Mouse (Mus musculus): ENCODE measurements at regions not wholly inside any gene's neighbourhood (a gene's known extent, or its start where the extent isn't known, plus 50 kb on each side); places are given as distances from the start of the nearest gene placed in this dataset.
"Not testable (repeated sequence)": the region's sequence is repeated elsewhere in the genome, so short reads cannot be mapped to it uniquely, and the experiment has no call there.

GRCm38 (mm10) chr10:7390239-7391091, 83.0 kb downstream of the Ulbp1 start:
- peak; percentile 12 for DNase-seq

- not testable (repeated sequence) for DNase-seq
Measured at GRCm38 (mm10) chr10:7358791-7359190, 114.6 kb downstream of the Ulbp1 start.

- not testable (repeated sequence) for DNase-seq
Measured at GRCm38 (mm10) chr10:7344290-7344689, 129.1 kb downstream of the Ulbp1 start.

- DNase-seq: not testable (repeated sequence)
Measured at GRCm38 (mm10) chr10:7343736-7344135, 129.7 kb downstream of the Ulbp1 start.

- peak; percentile 81 for DNase-seq
Measured at GRCm38 (mm10) chr10:7333077-7333747, 121.2 kb upstream of the Cnksr3 start.

GRCm38 (mm10) chr10:7328262-7328661, 116.2 kb upstream of the Cnksr3 start:
- DNase-seq: no peak

GRCm38 (mm10) chr10:7327046-7327445, 115.0 kb upstream of the Cnksr3 start:
- DNase-seq: peak; percentile 88

GRCm38 (mm10) chr10:7325074-7325473, 113.0 kb upstream of the Cnksr3 start:
- no peak for DNase-seq

GRCm38 (mm10) chr10:7323258-7323657, 111.2 kb upstream of the Cnksr3 start:
- peak; percentile 86 for DNase-seq

GRCm38 (mm10) chr10:7309927-7310326, 97.9 kb upstream of the Cnksr3 start:
- peak; percentile 77 for DNase-seq

GRCm38 (mm10) chr10:7305881-7306280, 93.8 kb upstream of the Cnksr3 start:
- not testable (repeated sequence) for DNase-seq

- no peak for DNase-seq
Measured at GRCm38 (mm10) chr10:7298377-7298776, 86.3 kb upstream of the Cnksr3 start.

- DNase-seq: no peak
Measured at GRCm38 (mm10) chr10:7295921-7296320, 83.9 kb upstream of the Cnksr3 start.

- DNase-seq: no peak
Measured at GRCm38 (mm10) chr10:7293203-7293602, 81.2 kb upstream of the Cnksr3 start.

GRCm38 (mm10) chr10:7289773-7290411, 77.9 kb upstream of the Cnksr3 start:
- no peak for DNase-seq

- DNase-seq: peak; percentile 71
Measured at GRCm38 (mm10) chr10:7285112-7285905, 73.3 kb upstream of the Cnksr3 start.

- no peak for DNase-seq
Measured at GRCm38 (mm10) chr10:7280429-7280828, 68.4 kb upstream of the Cnksr3 start.

GRCm38 (mm10) chr10:7278820-7279219, 66.8 kb upstream of the Cnksr3 start:
- DNase-seq: no peak

- DNase-seq: no peak
Measured at GRCm38 (mm10) chr10:7275357-7275756, 63.3 kb upstream of the Cnksr3 start.

GRCm38 (mm10) chr10:7274422-7274821, 62.4 kb upstream of the Cnksr3 start:
- no peak for DNase-seq

- no peak for DNase-seq
Measured at GRCm38 (mm10) chr10:7271156-7271555, 59.1 kb upstream of the Cnksr3 start.

- DNase-seq: peak; percentile 96
Measured at GRCm38 (mm10) chr10:7268386-7269033, 56.5 kb upstream of the Cnksr3 start.

All from cerebellum, adult 11-12 months (tissue).